Mouse (Mus musculus): Measurements from ENCODE around the gene S100a1. TPM values are rescaled to one million over a fixed set of nuclear protein-coding genes. Genes with fewer than 3 reads are reported as not detected.

S100a1 gene
- polyA plus RNA-seq (2012; ENCODE audit: low replicate concordance) = 4.6 and 6.4 TPM in 2 replicates

GRCm38 (mm10) chr3:90513796-90514590, at the start of gene S100a1, which contains the start of gene S100a13:
S100a1 (minus strand) TSS chr3:90514392.
S100a13 (plus strand) TSS chr3:90514435.

GRCm38 (mm10) chr3:90560008-90560628, 45.9 kb upstream of the S100a1 start, which contains the start of gene S100a3:
S100a3 (plus strand) TSS chr3:90560578.

GRCm38 (mm10) chr3:90537141-90537904, 23.1 kb upstream of the S100a1 start, which contains the start of gene S100a16:
S100a16 (plus strand) TSS chr3:90537254.

GRCm38 (mm10) chr3:90526580-90526979, 12.4 kb upstream of the S100a1 start, which contains the start of gene S100a14:
S100a14 (plus strand) TSS chr3:90526856.

GRCm38 (mm10) chr3:90508950-90509746, 5.0 kb downstream of the S100a1 start, which contains the start of gene Chtop:
Chtop (minus strand) TSS chr3:90509498.

GRCm38 (mm10) chr3:90490696-90491256, 23.4 kb downstream of the S100a1 start, which contains the start of gene Snapin:
Snapin (minus strand) TSS chr3:90491033.

GRCm38 (mm10) chr3:90475831-90476611, 38.2 kb downstream of the S100a1 start, which contains the start of gene Ilf2:
Ilf2 (plus strand) TSS chr3:90476126.

GRCm38 (mm10) chr3:90465686-90466310, 48.4 kb downstream of the S100a1 start, which contains the start of gene Npr1:
Npr1 (minus strand) TSS chr3:90465866.

Other genes starting within 250 kb of the S100a1 start
- gene Dennd4b, start 249.2 kb downstream of the S100a1 start, polyA plus RNA-seq (2012; ENCODE audit: low replicate concordance) = 101 and 197 TPM in 2 replicates
- gene Gatad2b, start 221.2 kb downstream of the S100a1 start, polyA plus RNA-seq (2012; ENCODE audit: low replicate concordance) = 3.4 and 5.4 TPM in 2 replicates
- 2.4 and 2.9 TPM in 2 replicates for gene Slc27a3, start 124.5 kb downstream of the S100a1 start, polyA plus RNA-seq (2012; ENCODE audit: low replicate concordance)
- 28.3 and 56.0 TPM in 2 replicates for gene Ints3, start 80.8 kb downstream of the S100a1 start, polyA plus RNA-seq (2012; ENCODE audit: low replicate concordance)
- 0.89 and 5.8 TPM in 2 replicates for gene Npr1, start 48.5 kb downstream of the S100a1 start, polyA plus RNA-seq (2012; ENCODE audit: low replicate concordance)
- gene Ilf2, start 38.3 kb downstream of the S100a1 start, polyA plus RNA-seq (2012; ENCODE audit: low replicate concordance) = 8.3 and 17.4 TPM in 2 replicates
- gene Snapin, start 23.4 kb downstream of the S100a1 start, polyA plus RNA-seq (2012; ENCODE audit: low replicate concordance) = 1.9 and 2.3 TPM in 2 replicates
- 77.5 and 97.8 TPM in 2 replicates for gene Chtop, start 4.9 kb downstream of the S100a1 start, polyA plus RNA-seq (2012; ENCODE audit: low replicate concordance)
- gene S100a13, start within 50 bp of the S100a1 start, polyA plus RNA-seq (2012; ENCODE audit: low replicate concordance) = 1.4 and 4.0 TPM in 2 replicates
- not detected in 2 replicates for gene S100a14, start 12.5 kb upstream of the S100a1 start, polyA plus RNA-seq (2012; ENCODE audit: low replicate concordance)
- gene S100a16, start 22.9 kb upstream of the S100a1 start, polyA plus RNA-seq (2012; ENCODE audit: low replicate concordance) = 1.6 and 3.6 TPM in 2 replicates
- not detected in 2 replicates for gene S100a3, start 46.2 kb upstream of the S100a1 start, polyA plus RNA-seq (2012; ENCODE audit: low replicate concordance)
- not detected in 2 replicates for gene S100a2, start 75.9 kb upstream of the S100a1 start, polyA plus RNA-seq (2012; ENCODE audit: low replicate concordance)
- not detected in 2 replicates for gene Gm42674, start 87.5 kb upstream of the S100a1 start, polyA plus RNA-seq (2012; ENCODE audit: low replicate concordance)
- gene S100a4, start 89.4 kb upstream of the S100a1 start, polyA plus RNA-seq (2012; ENCODE audit: low replicate concordance) = 0.43 TPM in 1 of 2 replicates, not detected in the other
- not detected in 2 replicates for gene S100a5, start 94.1 kb upstream of the S100a1 start, polyA plus RNA-seq (2012; ENCODE audit: low replicate concordance)
- gene S100a6, start 98.5 kb upstream of the S100a1 start, polyA plus RNA-seq (2012; ENCODE audit: low replicate concordance) = 3.1 and 4.6 TPM in 2 replicates
- gene S100a7a, start 139.6 kb upstream of the S100a1 start, polyA plus RNA-seq (2012; ENCODE audit: low replicate concordance) = not detected in 2 replicates
- gene S100a8, start 154.6 kb upstream of the S100a1 start, polyA plus RNA-seq (2012; ENCODE audit: low replicate concordance) = 0.75 and 4.8 TPM in 2 replicates
- 4.4 and 10.4 TPM in 2 replicates for gene S100a9, start 181.3 kb upstream of the S100a1 start, polyA plus RNA-seq (2012; ENCODE audit: low replicate concordance)
- gene Pglyrp4, start 212.5 kb upstream of the S100a1 start, polyA plus RNA-seq (2012; ENCODE audit: low replicate concordance) = not detected in 2 replicates